Mouse (Mus musculus): ENCODE results near the gene Tmem209.

The Tmem209 gene

DNA sequence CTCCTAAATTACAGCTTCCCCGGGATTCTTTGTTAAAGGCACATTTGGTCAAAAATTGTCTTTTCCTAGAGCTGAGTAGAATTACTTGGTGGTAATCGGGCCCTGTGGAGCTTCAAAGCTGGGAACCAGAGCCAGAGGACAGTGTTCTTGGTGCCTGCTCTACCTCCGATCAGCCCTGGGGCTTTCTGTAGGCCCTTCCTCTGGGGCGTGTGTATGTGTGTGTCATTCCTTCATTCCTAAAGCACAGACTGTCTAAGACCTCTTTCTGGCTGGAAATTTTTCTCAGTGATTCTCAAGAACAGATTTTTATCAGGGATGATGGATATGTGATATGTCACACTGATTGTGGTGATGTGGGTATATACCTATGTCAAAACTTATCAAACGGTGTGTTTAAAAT lies 29.2 kb upstream of the Tmem209 start:
- no peak for DNase-seq (ENCODE audit: low read depth, low spot score)

DNA sequence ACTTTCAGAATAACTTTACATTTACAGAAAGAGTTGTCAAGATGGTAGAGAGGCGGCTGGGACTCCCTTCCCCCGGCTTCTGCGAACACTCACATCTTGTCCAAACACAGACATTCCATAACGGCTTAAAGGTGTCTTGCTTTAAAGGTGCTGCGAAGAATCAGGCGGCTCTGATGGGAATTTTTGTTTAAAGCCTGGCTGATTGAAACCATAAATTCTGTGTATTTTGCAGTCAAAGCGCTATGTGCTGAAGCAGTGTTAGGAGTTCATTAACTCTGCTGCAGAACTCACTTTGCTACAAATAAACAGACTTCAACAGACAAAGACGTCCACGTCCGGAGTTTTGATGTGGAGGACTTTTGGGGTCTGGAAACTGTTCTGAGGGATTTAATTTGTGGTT lies 28.7 kb upstream of the Tmem209 start:
- DNase-seq (ENCODE audit: low read depth, low spot score): no peak

- DNase-seq (ENCODE audit: low read depth, low spot score): no peak
Observed at GRCm38 (mm10) chr6:30535340-30535739, 25.8 kb upstream of the Tmem209 start.

DNA sequence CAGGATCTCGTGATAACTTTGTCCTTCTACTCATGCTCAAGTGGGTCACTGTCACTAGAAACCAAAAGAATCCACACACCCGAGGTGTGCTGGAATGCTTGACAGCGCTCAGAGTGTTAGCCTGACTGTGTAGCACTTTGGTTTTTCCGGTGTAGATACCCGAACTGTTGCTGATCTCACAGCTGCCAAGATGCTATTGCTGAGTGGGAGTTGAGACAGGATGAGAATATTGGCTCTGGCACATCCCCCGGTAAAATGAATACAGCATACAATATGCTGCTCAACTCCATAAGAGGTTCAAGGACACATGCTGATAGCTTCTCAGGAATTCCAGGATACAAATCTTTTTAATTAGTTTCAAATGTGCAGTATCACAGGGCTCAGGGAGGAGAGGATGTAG lies 19.2 kb upstream of the Tmem209 start:
- DNase-seq (ENCODE audit: low read depth, low spot score): no peak

- DNase-seq (ENCODE audit: low read depth, low spot score): no peak
Observed at GRCm38 (mm10) chr6:30526586-30527515, 17.3 kb upstream of the Tmem209 start.

- DNase-seq (ENCODE audit: low read depth, low spot score): no peak
Observed at GRCm38 (mm10) chr6:30525456-30526332, 16.1 kb upstream of the Tmem209 start.

DNA sequence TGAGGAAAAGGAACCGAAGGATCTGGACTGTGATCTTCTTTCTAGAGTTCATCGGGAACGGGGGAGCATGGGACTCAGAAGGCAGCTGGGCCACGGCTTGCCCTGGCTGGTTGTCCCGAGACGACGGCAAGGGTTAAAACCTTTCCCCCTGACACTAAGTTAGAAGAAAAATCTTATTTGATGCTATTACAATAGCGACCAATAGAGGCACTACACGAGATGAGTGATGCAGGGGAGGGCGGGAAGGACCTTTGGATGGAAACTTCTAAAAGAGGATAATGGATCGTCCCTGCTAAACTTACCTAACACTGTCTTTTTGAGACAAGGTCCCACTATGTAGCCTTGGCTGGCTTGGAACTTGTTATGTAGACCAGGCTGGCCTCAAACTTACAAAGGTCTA lies 10.8 kb upstream of the Tmem209 start:
- DNase-seq (ENCODE audit: low read depth, low spot score): no peak

- no peak for DNase-seq (ENCODE audit: low read depth, low spot score)
Observed at GRCm38 (mm10) chr6:30514242-30514641, 4.7 kb upstream of the Tmem209 start.

GRCm38 (mm10) chr6:30510291-30510690 lies 708 bp upstream of the Tmem209 start:
- DNase-seq (ENCODE audit: low read depth, low spot score): no peak

- no peak for DNase-seq (ENCODE audit: low read depth, low spot score)
Observed at GRCm38 (mm10) chr6:30508824-30509223, 759 bp downstream of the Tmem209 start.

GRCm38 (mm10) chr6:30499049-30499448 lies 10.5 kb downstream of the Tmem209 start:
- DNase-seq (ENCODE audit: low read depth, low spot score): no peak

- DNase-seq (ENCODE audit: low read depth, low spot score): no peak
Observed at GRCm38 (mm10) chr6:30486504-30486903, 23.1 kb downstream of the Tmem209 start.

DNA sequence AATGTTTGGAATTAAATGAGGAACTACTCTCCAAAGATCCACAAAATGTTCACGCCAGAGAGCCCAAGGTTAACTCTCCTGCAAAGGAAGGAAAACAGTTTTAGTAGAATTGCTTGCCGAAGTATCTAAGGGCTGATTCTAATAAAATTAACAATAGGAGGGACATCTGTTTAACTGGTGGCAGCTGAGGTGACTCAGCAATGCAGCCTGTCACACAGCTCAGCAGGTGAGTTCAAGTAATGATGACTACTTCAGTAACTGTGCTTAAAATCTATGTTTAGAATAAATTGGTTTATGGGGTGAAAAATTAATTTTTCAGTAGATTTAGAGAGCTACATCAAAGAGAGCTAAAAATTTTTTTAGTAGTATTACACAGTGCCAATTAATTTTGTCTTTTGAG lies 26.7 kb downstream of the Tmem209 start:
- DNase-seq (ENCODE audit: low read depth, low spot score): no peak

- no peak for DNase-seq (ENCODE audit: low read depth, low spot score)
Observed at GRCm38 (mm10) chr6:30479418-30479817, 30.2 kb downstream of the Tmem209 start.

- no peak for DNase-seq (ENCODE audit: low read depth, low spot score)
Observed at GRCm38 (mm10) chr6:30477784-30478183, 31.8 kb downstream of the Tmem209 start.

GRCm38 (mm10) chr6:30477210-30477714 lies 32.3 kb downstream of the Tmem209 start:
- DNase-seq (ENCODE audit: low read depth, low spot score): no peak

DNA sequence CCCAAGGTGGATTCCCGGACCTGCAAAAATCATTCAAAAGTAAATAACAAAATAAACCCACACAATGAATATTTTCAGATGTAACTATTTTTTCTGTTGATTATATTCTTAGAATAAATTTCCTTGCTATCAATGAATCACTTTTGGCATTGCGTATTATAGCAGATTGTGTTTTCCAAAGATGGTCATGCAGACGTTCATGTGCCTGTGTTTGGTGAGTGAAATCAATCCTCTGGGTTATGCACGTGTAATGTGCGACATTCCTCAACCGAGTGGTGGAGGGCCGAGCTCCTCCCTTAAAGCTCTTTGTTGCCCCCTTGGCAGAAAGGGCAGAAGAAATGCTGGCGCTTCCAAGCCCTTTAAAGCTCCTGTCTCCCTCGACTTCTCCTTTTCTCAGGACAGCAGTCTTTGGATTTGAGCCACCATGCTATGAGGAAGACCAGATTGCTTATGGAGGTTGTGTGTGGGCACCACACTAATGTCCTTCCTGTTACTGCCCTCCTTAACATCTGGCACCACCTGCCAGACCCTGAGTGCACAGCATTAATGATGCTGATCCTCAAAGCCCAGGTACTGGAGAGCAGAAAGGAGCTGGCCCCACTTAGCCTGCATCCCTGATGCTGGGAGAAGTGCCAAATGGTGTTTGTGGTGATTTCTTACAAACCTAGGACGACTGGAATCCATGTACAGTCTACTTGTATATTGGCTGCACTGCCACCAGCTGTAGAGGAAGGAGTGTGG lies 33.4 kb downstream of the Tmem209 start:
- DNase-seq (ENCODE audit: low read depth, low spot score): no peak

DNA sequence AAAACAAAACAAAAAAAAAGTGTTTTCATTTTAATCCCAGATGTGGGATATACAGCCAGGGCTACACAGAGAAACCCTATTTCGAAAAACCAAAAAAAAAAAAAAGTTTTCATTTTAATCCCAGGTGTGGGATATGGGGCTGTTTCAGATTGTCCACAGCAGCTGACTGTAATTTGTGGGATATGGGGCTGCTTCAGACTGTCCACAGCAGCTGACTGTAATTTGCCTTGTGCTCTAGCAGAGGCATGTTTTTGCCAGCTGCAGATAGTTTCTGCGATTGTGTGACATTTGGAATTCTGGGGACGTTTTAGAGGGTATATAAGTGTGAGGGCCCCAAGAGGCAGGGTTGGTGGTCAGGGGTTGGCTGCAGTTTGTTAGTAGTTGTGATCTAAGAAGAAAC lies 37.9 kb downstream of the Tmem209 start:
- no peak for DNase-seq (ENCODE audit: low read depth, low spot score)

DNA sequence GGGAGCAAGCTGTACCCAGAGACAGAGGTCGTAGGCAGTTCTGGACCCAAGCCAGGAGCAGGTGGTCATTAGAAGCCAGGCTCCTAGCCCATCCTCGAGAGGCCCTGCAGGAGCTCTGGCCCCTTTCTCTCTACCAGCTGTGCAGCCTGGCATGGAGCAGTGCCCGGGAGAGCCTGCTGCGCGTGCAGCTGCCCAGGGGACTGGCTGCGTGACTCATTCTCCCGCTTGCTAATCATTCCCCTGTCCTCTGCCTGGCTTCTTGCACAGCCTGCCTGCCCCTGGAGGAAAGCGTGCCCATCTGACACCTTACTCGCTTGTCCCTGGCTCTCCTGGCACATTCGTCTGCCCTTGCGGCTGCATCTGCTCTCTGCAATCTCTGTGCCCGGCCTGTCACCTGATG lies 40.2 kb downstream of the Tmem209 start:
- DNase-seq (ENCODE audit: low read depth, low spot score): no peak

DNA sequence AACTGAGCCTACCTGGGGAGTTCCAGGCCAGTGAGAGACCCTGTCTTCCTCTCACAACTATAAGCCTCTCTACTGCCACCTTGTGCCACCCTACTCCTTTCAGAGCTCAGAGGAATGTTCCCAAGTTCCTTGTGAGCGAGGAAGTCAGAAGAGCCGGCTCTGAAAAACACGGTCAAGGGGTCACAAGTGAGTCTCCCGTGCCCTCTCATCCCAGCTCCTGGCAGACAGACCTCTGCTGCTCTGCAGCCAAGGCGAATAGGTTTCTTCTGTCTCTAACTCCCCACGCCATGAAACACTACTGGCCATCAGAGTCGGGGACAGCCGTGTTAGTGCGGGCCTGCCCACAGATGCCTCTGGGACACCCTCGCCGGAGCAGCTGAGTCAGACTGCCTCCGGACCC lies 40.9 kb downstream of the Tmem209 start:
- no peak for DNase-seq (ENCODE audit: low read depth, low spot score)

DNA sequence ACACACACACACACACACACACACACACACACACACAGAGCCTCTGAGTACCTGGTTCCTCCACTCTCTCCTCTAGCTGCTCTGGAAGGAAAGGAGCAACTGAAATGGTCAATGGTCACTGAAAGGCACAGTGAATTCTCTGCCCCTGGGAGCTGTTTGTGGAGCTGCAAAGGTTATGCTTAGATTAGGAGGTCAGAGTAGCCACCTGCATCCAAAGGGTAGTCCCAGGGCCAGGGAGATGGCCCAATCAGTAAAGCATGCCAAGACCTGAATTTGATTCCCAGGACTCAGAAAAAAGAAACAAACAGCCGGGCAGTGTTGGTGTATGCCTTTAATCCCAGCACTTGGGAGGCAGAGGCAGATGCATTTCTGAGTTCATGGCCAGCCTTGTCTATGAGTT lies 41.5 kb downstream of the Tmem209 start:
- no peak for DNase-seq (ENCODE audit: low read depth, low spot score)

DNA sequence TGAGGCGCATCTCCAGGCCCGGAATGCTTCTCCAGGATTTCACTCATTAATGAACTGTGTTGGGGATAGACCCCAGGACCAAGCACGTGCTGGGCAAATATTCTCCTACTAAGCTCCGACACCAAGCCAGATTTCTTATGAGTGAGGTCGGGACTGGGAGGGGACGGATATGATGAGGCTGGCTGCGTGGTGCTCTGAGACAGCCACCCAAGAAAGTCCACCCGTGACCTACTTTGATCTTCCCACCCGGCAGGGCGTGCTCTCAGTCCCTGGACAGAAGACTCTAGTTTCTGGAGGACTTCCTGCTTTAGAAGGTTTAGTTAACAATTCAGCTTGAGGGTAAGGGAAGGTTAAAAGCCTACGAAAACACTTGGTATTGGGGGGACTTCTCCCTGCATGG lies 44.0 kb downstream of the Tmem209 start:
- DNase-seq (ENCODE audit: low read depth, low spot score): no peak
